Mouse (Mus musculus) hindbrain, postnatal 0 days (tissue): Measurements from ENCODE around the gene Ppp1r9a. TPM values are rescaled to one million over a fixed set of nuclear protein-coding genes. Genes with fewer than 3 reads are reported as not detected.

ENCODE experiments used
- ATAC-seq: fragments of 200-750 bp; cut with Nextera tagmentation; 2 replicates; pipeline ENCODE4 v1.8.0; 2017; ENCODE audit warnings: mild to moderate bottlenecking, moderate TSS enrichment, moderate library complexity
- DNase-seq: peaks from one replicate; pipeline ENCODE4 v3.0.0-alpha.2; 2015; ENCODE audit warnings: low spot score
- H3K27ac ChIP-seq: fragments of 300-500 bp; sonication (generic); 2 replicates; pipeline ENCODE4 v1.5.1; 2014; ENCODE audit warnings: mild to moderate bottlenecking
- H3K27me3 ChIP-seq: fragments of 300-500 bp; sonication (generic); 2 replicates; pipeline ENCODE4 v1.6.1; 2014; ENCODE audit warnings: low read length, mixed read lengths; ENCODE audit not compliant: insufficient read depth
- H3K36me3 ChIP-seq: fragments of 300-500 bp; sonication (generic); 2 replicates; pipeline ENCODE4 v1.6.1; 2014; ENCODE audit warnings: low read length, mixed read lengths; ENCODE audit not compliant: insufficient read depth
- H3K4me1 ChIP-seq: fragments of 300-500 bp; sonication (generic); 2 replicates; pipeline ENCODE4 v1.6.1; 2014; ENCODE audit warnings: antibody characterized with exemption, low read length, mixed read lengths; ENCODE audit not compliant: insufficient read depth
- H3K4me2 ChIP-seq: fragments of 300-500 bp; sonication (generic); 2 replicates; pipeline ENCODE4 v1.6.1; 2014; ENCODE audit warnings: low read depth, mild to moderate bottlenecking, low read length, moderate library complexity, mixed read lengths
- H3K4me3 ChIP-seq: fragments of 300-500 bp; sonication (generic); 2 replicates; pipeline ENCODE4 v1.5.1; 2014; ENCODE audit warnings: low read length
- H3K9ac ChIP-seq: fragments of 300-500 bp; sonication (generic); replicated peaks from 2 replicates; pipeline ENCODE4 v1.6.1; 2014; ENCODE audit warnings: mild to moderate bottlenecking, low read length, moderate library complexity, mixed read lengths
- H3K9me3 ChIP-seq: fragments of 300-500 bp; sonication (generic); 2 replicates; pipeline ENCODE4 v1.6.1; 2016; ENCODE audit warnings: low read length, mixed read lengths
- CTCF ChIP-seq: IDR thresholded peaks from 2 replicates; pipeline ENCODE4 v1.5.1; 2016; ENCODE audit warnings: antibody characterized with exemption, control low read depth, low read depth
- WGBS: fragments of 180-500 bp; shearing (Covaris S2); extraction: QIAGEN DNeasy Blood & Tissue Kit; methylation state at CpG from one replicate; pipeline ENCODE4 v1.1.7; 2014; 5-methylcytosine and 5-hydroxymethylcytosine counted together
- polyA plus RNA-seq: library from polyadenylated mRNA; unstranded; fragments of >200 nt; fragmentation: Nextera tagmentation; extraction: Ambion mirVana; gene quantifications from 2 replicates; pipeline ENCODE4 v1.2.1, GENCODE M21; 2015
- total RNA-seq: library from RNA; depleted of rRNA; stranded (reverse); fragments of >200 nt; gene quantifications from 2 replicates; pipeline ENCODE4 v1.2.3, GENCODE M21; 2014; rRNA removed

Ppp1r9a gene
- total and polyA plus RNA-seq, 2 experiments from 2014 or later, result 39.3 to 44.7 TPM

DNA sequence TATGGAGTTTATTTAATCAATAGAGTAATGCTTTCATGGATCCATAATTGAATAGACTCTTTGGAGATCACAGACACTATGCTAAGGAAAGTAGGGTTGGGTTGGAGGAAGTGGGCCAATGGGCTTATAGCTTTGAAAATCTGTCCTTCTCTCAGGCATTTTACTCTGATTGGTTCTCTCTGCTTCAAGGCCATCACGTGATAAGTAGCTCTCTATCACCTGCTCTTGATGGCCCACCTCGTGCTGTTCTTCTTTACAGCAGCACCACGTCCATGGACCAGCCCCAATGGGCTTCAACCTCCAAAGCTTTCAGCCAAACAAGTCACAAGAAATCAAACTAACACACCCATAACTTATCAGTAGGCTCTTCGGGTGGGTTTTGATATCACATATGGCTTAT, 288.0 kb downstream of the Ppp1r9a start:
- H3K27me3 ChIP-seq, result no peaks in the 10 kb centered on the region
- ATAC-seq (no peak), DNase-seq (no peak)
- H3K4me2 ChIP-seq, result no peak overlapping the region
- H3K36me3 ChIP-seq, result no peaks in the 10 kb centered on the region
- WGBS, result 86% methylated on average over 4 of the region's 4 CpGs
- H3K27ac ChIP-seq, result no peak overlapping the region
- no peak overlapping the region for H3K4me3 ChIP-seq
- no peak for TF ChIP-seq CTCF
- H3K9ac ChIP-seq, result no peak overlapping the region
- no peaks in the 10 kb centered on the region for H3K9me3 ChIP-seq
- H3K4me1 ChIP-seq, result no peaks in the 10 kb centered on the region

DNA sequence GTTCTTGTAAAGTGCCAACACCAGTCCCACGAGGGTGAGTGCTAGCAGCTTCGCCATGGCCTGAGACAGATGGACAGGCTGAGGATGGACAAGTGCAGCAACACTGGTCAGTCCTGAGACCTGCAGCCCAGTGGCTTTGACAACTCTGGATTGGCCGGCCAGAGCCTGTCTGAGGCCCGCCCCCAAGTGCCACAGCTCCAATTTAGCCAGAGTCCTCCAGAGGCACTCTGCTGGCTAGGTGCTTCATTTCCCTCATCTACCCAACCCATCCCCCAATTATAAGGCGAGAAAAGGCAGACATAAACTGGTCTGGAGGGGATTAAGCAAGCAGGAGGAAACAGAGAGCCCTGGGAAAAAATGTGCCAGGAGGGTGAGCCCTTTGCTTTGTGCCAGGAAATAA, 291.0 kb downstream of the Ppp1r9a start, which contains the start of gene Pon1:
Gene Pon1 (minus strand): TSS at position 254 of the 400 bp plus-strand sequence.
- Histone ChIP-seq H3K9me3 (no peaks in the 10 kb centered on the region), H3K36me3 (no peaks in the 10 kb centered on the region), H3K27me3 (no peaks in the 10 kb centered on the region), H3K4me1 (no peaks in the 10 kb centered on the region), H3K27ac (no peak within 1 kb of the TSS), H3K9ac (no peak within 1 kb of the TSS), H3K4me3 (no peak within 1 kb of the TSS), H3K4me2 (no peak within 1 kb of the TSS)
- no peak for TF ChIP-seq CTCF
- no peak for DNase-seq
- 59% methylated on average over 5 of the region's 5 CpGs for WGBS
- no peak for ATAC-seq

DNA sequence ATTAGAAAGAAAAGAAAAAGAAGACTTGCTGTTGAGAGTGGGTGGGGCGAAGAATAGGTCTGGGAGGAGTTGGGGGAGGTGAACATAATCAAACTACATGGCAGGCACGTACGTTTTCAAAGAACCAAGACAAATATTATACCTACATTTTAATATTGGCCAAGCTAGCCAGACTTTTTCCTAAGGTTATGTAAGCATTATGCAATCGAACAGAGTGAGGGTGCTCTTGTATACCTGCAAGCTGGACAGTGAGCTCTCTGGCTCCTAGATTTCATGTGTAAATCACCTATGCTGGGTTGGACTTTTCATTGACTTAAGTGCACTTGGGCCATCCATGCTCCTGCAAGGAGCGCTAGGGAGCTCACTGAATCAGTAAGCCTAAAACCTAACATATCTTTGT, 295.9 kb downstream of the Ppp1r9a start:
- DNase-seq, result no peak
- Histone ChIP-seq H3K27ac (no peak overlapping the region), H3K4me2 (no peak overlapping the region), H3K4me1 (no peaks in the 10 kb centered on the region), H3K36me3 (no peaks in the 10 kb centered on the region), H3K9me3 (no peaks in the 10 kb centered on the region), H3K4me3 (no peak overlapping the region), H3K9ac (no peak overlapping the region), H3K27me3 (no peaks in the 10 kb centered on the region)
- 93% methylated on average over 5 of the region's 5 CpGs for WGBS
- TF ChIP-seq CTCF, result no peak
- no peak for ATAC-seq

DNA sequence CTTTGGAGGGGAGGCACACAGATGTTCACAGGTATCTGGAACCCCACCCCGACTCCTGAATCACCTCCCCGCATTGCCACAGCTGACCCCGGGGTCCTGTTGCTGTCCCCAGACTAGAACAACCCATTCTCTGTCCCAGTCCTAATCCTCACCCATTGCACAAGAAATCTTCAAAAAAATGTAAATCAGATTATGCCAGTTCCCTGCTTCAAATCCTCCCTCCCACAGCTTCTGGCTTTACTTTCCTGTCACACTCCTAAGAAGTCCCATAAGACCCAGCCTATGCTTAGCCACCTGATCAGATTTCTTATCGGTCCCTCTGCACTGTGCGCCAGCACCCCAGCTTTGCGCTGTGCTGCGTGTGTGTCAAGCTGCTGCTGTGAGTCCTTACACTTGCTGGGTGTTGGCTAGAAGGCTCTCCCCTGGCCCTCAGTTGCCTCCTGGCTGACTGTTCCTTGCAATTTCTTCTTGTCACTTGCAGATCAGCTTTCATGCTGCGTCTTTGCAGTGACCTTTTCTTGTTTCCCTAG, 296.7 kb downstream of the Ppp1r9a start:
- no peak overlapping the region for H3K4me3 ChIP-seq
- no peak for DNase-seq
- no peaks in the 10 kb centered on the region for H3K4me1 ChIP-seq
- H3K9me3 ChIP-seq, result no peaks in the 10 kb centered on the region
- no peak for ATAC-seq
- H3K4me2 ChIP-seq, result no peak overlapping the region
- 85% methylated on average over 8 of the region's 8 CpGs for WGBS
- TF ChIP-seq CTCF, result no peak
- H3K27me3 ChIP-seq, result no peaks in the 10 kb centered on the region
- H3K36me3 ChIP-seq, result no peaks in the 10 kb centered on the region
- H3K9ac ChIP-seq, result no peak overlapping the region
- H3K27ac ChIP-seq, result no peak overlapping the region

DNA sequence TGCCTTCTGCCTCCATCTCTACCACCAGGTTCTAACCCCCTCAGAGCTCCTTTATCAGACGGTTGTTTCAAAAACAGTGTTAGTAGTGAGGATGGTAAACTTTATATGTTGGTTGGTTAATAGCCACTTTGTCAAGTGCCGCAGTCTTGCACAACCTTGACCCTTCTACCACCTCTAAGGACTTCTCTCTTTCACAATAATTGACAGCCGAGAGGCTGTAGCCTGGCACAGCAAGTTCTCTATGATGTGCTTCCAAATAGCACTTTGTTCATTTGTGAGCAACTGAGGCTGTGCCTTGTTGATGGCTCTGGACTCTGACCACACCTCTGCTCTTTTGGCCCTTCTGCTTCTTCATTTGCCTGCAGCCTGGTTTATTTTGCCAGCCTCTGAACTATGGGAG, 297.2 kb downstream of the Ppp1r9a start:
- H3K9me3 ChIP-seq, result no peaks in the 10 kb centered on the region
- no peaks in the 10 kb centered on the region for H3K27me3 ChIP-seq
- no peaks in the 10 kb centered on the region for H3K36me3 ChIP-seq
- H3K27ac ChIP-seq, result no peak overlapping the region
- H3K4me1 ChIP-seq, result no peaks in the 10 kb centered on the region
- H3K9ac ChIP-seq, result no peak overlapping the region
- TF ChIP-seq CTCF, result no peak
- no peak overlapping the region for H3K4me3 ChIP-seq
- DNase-seq (no peak), ATAC-seq (no peak)
- 83% methylated on average over 3 of the region's 3 CpGs for WGBS
- H3K4me2 ChIP-seq, result no peak overlapping the region

DNA sequence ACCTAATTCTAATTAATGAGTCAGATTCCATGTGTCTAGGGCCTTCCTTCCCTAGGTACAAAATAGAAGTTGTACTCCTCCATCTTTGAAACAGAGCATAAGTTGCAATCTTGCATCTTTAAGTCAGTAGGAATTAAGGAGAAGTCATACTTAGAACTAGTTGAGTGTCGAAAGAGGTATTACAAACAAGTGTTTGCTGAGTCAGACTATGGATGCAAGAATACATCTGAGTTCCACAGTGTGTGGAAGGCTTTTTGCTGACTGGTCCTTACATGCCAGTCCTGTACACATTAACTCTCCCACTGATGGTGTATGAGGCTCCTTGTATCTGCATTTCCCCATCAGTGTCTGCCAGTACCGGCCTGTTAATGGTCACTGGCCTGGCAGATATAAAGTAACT, 305.1 kb downstream of the Ppp1r9a start:
- Histone ChIP-seq H3K36me3 (no peaks in the 10 kb centered on the region), H3K4me2 (no peak overlapping the region), H3K27me3 (no peaks in the 10 kb centered on the region), H3K9me3 (no peaks in the 10 kb centered on the region), H3K4me3 (no peak overlapping the region), H3K9ac (no peak overlapping the region), H3K4me1 (no peaks in the 10 kb centered on the region), H3K27ac (no peak overlapping the region)
- 88% methylated on average over 2 of the region's 2 CpGs for WGBS
- ATAC-seq (no peak), DNase-seq (no peak)
- no peak for TF ChIP-seq CTCF

Other genes starting within 250 kb of the Ppp1r9a start
- gene Sgce, start 155.7 kb upstream of the Ppp1r9a start, total RNA-seq, result 25.5 and 29.7 TPM in 2 replicates
- 46.2 and 51.3 TPM in 2 replicates for gene Sgce, start 155.7 kb upstream of the Ppp1r9a start, polyA plus RNA-seq
- 58.1 and 59.6 TPM in 2 replicates for gene Peg10, start 155.6 kb upstream of the Ppp1r9a start, total RNA-seq
- 3.9 and 4.0 TPM in 2 replicates for gene Peg10, start 155.6 kb upstream of the Ppp1r9a start, polyA plus RNA-seq